Mouse (Mus musculus) left cerebral cortex, postnatal 14 days (tissue): ENCODE measurements around the gene Gm20878. TPM values are rescaled to one million over a fixed set of nuclear protein-coding genes. Genes with fewer than 3 reads are reported as not detected.
"Not testable (repeated sequence)": the region's sequence is repeated elsewhere in the genome, so short reads cannot be mapped to it uniquely, and the experiment has no call there.

ENCODE experiments used
- DNase-seq, 2 experiments: peaks; one replicate each; pipeline ENCODE4 v3.0.0; 2021 to 2022; ENCODE audit warnings: low spot score in 2 of 2, mixed read lengths in 1 of 2
- intact Hi-C: fragments of 180-260 bp; cut with DNase I; formaldehyde crosslinking; loops from one replicate; pipeline ENCODE4 v1.15.1; 2025
- long read RNA-seq, 2 experiments: library from polyadenylated mRNA; stranded (forward); transcript quantifications; one replicate each; pipeline ENCODE4 v2.0.0; 2021
- total RNA-seq, 2 experiments: library from RNA; stranded (reverse); gene quantifications; 2 replicates each; pipeline ENCODE4 v1.2.3; 2021

The Gm20878 gene
- 10 to 100 TPM; 55.9 to 61.7 TPM for total RNA-seq
- long read RNA-seq, experiment 1, partial matches to known transcripts = 0 of 2 reads
- long read RNA-seq, experiment 1, other reads (novel, unspliced or antisense) = 1 of 2 reads
- long read RNA-seq, experiment 2, partial matches to known transcripts = 0 of 3 reads
- long read RNA-seq, experiment 2, other reads (novel, unspliced or antisense) = 1 of 3 reads

GRCm38 (mm10) chr4:41941272-41941671 lies at the start of gene Gm20878:
Gene Gm20878, plus strand, starts transcription at chr4:41941572.
- DNase-seq, intact Hi-C loops: not testable (repeated sequence)

DNA sequence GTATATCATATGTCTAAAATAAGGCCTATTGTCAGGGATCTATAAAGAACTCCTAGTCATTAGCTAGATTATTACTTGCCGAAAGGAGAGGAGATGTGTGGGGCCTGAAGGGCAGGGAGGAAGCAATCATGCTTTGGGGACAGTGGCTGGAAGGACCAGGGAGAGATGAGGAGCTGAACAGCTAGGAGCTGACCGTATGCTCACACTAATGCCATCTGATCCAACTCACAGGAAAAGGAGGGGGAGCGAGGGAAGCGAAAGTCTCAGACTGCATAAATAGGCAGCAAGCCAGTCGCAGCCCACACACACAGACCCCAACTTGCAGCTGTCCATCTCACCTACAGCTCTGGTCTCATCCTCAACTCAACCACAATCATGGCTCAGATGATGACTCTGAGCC lies 38.1 kb upstream of the Gm20878 start, which contains the start of gene Gm21541:
TSS of gene Gm21541 (plus strand) at position 301 of the 400 bp plus-strand sequence.
- intact Hi-C loops = not testable (repeated sequence)

DNA sequence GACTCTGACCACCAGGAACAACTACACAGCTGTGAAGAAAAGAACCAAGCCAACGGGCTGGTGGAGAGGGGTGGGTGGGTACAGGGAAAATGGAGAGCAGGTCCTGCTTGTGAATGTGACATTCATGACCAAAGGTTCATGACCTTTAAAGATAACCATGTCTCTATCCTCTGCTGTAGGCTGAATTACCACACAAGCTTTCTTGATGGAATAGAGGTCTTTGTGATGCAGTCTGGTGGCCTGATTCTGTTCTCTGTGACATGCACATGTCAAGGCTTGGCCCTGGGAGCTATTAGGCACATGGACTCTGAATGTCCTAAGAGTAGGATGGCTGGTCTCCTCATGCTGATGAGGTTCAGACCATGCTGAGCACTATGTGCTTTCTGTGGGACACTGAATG lies 24.4 kb downstream of the Gm20878 start, which contains the start of gene Fam205a4:
TSS of gene Fam205a4 (plus strand) at position 301 of the 400 bp plus-strand sequence.
- intact Hi-C loops = not testable (repeated sequence)

More for the DNA sequence above, 38.1 kb upstream of the Gm20878 start, which contains the start of gene Gm21541:
- not testable (repeated sequence) for DNase-seq

More for the DNA sequence above, 24.4 kb downstream of the Gm20878 start, which contains the start of gene Fam205a4:
- not testable (repeated sequence) for DNase-seq

Other genes with a start within 250 kb of the Gm20878 start
- 100 to 1,000 TPM in 1 of 2 experiments, 10 to 100 TPM in 1; 98.6 to 102 TPM for gene Cntfr, start 244.5 kb upstream of the Gm20878 start, total RNA-seq
- gene Il11ra1, start 241.6 kb upstream of the Gm20878 start, total RNA-seq = 10 to 100 TPM; 28.9 to 32.8 TPM
- gene Rpp25l, start 228.0 kb upstream of the Gm20878 start, total RNA-seq = 10 to 100 TPM; 30.8 to 31.0 TPM
- 100 to 1,000 TPM; 201 to 217 TPM for gene Dctn3, start 218.4 kb upstream of the Gm20878 start, total RNA-seq
- gene Arid3c, start 210.4 kb upstream of the Gm20878 start, total RNA-seq = under 1 TPM; 0.38 to 0.48 TPM
- gene Galt, start 186.3 kb upstream of the Gm20878 start, total RNA-seq = 100 to 1,000 TPM; 103 to 118 TPM
- gene Sigmar1, start 185.4 kb upstream of the Gm20878 start, total RNA-seq = 10 to 100 TPM; 67.8 to 83.8 TPM
- 100 to 1,000 TPM; 294 to 318 TPM for gene Ccl27a, start 167.3 kb upstream of the Gm20878 start, total RNA-seq
- gene Gm21541, start 38.0 kb upstream of the Gm20878 start, total RNA-seq = not detected
- 1 to 10 TPM; 5.1 to 6.1 TPM for gene Fam205a4, start 24.5 kb downstream of the Gm20878 start, total RNA-seq
- 1 to 10 TPM; 6.0 to 8.5 TPM for gene Gm21093, start 93.2 kb downstream of the Gm20878 start, total RNA-seq
- gene Gm3893, start 149.6 kb downstream of the Gm20878 start, total RNA-seq = not detected
- 10 to 100 TPM; 23.3 to 29.3 TPM for gene Gm13304, start 173.2 kb downstream of the Gm20878 start, total RNA-seq
- gene Gm13306, start 211.9 kb downstream of the Gm20878 start, total RNA-seq = 10 to 100 TPM; 30.9 to 68.6 TPM
- 1 to 10 TPM; 1.0 to 1.4 TPM for gene Gm13305, start 227.0 kb downstream of the Gm20878 start, total RNA-seq